Mouse (Mus musculus) testis, adult 2 months (tissue): ENCODE data around the gene Nat8f4. TPM values are rescaled to one million over a fixed set of nuclear protein-coding genes. Genes with fewer than 3 reads are reported as not detected.
"Not testable (repeated sequence)": the region's sequence is repeated elsewhere in the genome, so short reads cannot be mapped to it uniquely, and the experiment has no call there.

Experiments
- H3K27ac ChIP-seq: fragments of 200-500 bp; 2 replicates; pipeline ENCODE4 v1.5.1; 2012; ENCODE audit warnings: low read depth, low read length; ENCODE audit not compliant: control insufficient read depth, insufficient read depth
- H3K27me3 ChIP-seq: fragments of 200-500 bp; 2 replicates; pipeline ENCODE4 v1.6.1; 2012; ENCODE audit warnings: mild to moderate bottlenecking, low read length, moderate library complexity; ENCODE audit not compliant: control insufficient read depth, insufficient read depth
- H3K36me3 ChIP-seq: fragments of 200-500 bp; 2 replicates; pipeline ENCODE4 v1.6.1; 2012; ENCODE audit warnings: mild to moderate bottlenecking, low read length; ENCODE audit not compliant: control insufficient read depth, insufficient read depth
- H3K4me1 ChIP-seq: fragments of 200-500 bp; 2 replicates; pipeline ENCODE4 v1.6.1; 2012; ENCODE audit warnings: low read length; ENCODE audit not compliant: control insufficient read depth, insufficient read depth
- H3K4me3 ChIP-seq: fragments of 200-500 bp; 2 replicates; pipeline ENCODE4 v1.5.1; 2012; ENCODE audit warnings: low read depth, mild to moderate bottlenecking, low read length, moderate library complexity, mixed read lengths; ENCODE audit not compliant: control insufficient read depth
- CTCF ChIP-seq: fragments of 200-500 bp; IDR thresholded peaks from 2 replicates; pipeline ENCODE4 v1.5.1; 2012; ENCODE audit warnings: low read depth, mild to moderate bottlenecking, inconsistent platforms, low read length, moderate library complexity; ENCODE audit not compliant: control insufficient read depth, insufficient read depth, insufficient replicate concordance
- POLR2A ChIP-seq: fragments of 200-500 bp; IDR thresholded peaks from 2 replicates; pipeline ENCODE4 v1.6.1; 2012; ENCODE audit warnings: low read depth, mild to moderate bottlenecking, inconsistent platforms, low read length, moderate library complexity; ENCODE audit not compliant: control insufficient read depth
- polyA plus RNA-seq: library from polyadenylated mRNA; depleted of rRNA; stranded (reverse); fragments of >200 nt; gene quantifications from 2 replicates; pipeline ENCODE4 v1.2.3, GENCODE M21; 2012

Gene Nat8f4
- polyA plus RNA-seq, 1 experiment, result 45.1 TPM

DNA sequence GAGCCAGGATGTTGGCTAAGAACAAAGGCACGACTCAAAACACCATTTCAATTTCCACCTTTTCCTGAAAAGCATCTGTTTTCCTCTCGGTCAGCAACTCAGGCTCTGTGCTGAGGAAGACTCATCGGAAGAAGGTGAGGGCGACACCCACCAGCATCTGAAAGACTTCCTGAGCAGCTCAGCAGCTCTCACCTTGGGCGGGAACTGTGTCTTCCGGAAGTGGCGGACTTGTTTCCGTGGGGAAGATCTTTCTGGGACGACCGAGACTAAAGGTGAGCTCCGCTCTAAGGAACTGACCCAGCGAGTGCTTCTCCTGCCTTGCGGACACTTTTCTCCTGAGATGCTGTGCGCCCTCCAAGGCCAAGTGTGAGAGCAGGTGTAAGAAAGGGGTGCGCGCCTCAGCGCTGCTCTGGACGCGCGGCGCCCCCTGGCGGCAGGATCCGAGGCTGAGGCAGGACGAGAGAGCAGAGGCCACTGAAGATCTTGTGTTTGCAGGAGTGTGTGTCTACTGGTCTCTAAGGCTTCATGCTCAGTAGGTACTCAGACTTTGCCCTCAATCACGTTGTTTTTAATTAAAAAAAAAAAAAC, 9.5 kb downstream of the Nat8f4 start:
- TF ChIP-seq CTCF, result peak; percentile 75
- not testable (repeated sequence) for H3K36me3 ChIP-seq, H3K27ac ChIP-seq, H3K4me1 ChIP-seq, H3K27me3 ChIP-seq
- H3K4me3 ChIP-seq, result peak overlapping the region; percentile 72

- H3K27me3 ChIP-seq, result no peaks in the 10 kb centered on the region
- H3K27ac ChIP-seq, result no peak overlapping the region
- TF ChIP-seq POLR2A (no peak), CTCF (no peak)
- no peaks in the 10 kb centered on the region for H3K4me1 ChIP-seq
- no peak overlapping the region for H3K4me3 ChIP-seq
- no peaks in the 10 kb centered on the region for H3K36me3 ChIP-seq
Observed at GRCm38 (mm10) chr6:85888961-85889360, 15.7 kb downstream of the Nat8f4 start.

GRCm38 (mm10) chr6:85884311-85884710, 20.4 kb downstream of the Nat8f4 start:
- H3K4me1 ChIP-seq, result no peaks in the 10 kb centered on the region
- no peak overlapping the region for H3K27ac ChIP-seq
- H3K4me3 ChIP-seq, result no peak overlapping the region
- no peak for TF ChIP-seq POLR2A
- TF ChIP-seq CTCF, result no peak
- H3K27me3 ChIP-seq, result no peaks in the 10 kb centered on the region
- no peaks in the 10 kb centered on the region for H3K36me3 ChIP-seq

DNA sequence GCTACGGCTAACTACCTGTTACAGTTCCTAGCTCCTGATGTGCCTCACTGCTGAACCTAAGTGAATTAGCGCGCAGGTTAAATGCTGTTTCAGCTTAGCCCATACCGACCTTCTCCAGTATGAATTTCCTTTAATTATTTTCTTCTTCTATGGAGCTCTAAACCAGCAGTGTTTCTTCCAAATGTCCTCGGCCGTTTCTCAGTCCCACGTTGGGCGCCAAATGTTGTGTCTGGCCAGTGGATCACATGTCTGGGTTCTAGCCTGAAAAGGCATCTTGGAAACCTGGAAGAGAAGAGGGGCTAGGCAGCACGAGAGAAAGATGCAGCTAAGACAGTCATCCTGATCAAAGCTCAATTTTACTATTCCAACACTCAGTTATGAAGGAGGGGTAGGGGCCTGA, 21.4 kb downstream of the Nat8f4 start:
- not testable (repeated sequence) for H3K4me3 ChIP-seq, H3K27me3 ChIP-seq, H3K4me1 ChIP-seq, H3K27ac ChIP-seq, H3K36me3 ChIP-seq

DNA sequence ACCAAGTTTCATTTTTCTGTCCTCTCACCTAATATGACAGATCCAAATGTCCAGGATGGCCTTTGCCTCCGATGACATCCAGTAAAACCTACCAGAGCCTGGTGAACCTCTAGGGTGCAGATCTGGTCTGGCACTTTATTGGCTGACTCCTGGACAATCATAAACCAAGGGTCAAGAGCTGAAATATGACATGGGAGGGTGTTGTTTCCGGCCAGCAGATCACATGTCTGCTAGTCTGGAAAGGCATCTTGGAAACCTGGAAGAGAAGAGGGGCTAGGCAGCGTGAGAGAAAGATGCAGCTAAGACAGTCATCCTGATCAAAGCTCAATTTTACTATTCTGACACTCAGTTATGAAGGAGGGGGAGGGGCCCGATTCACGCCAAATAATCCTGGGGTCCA, 35.7 kb downstream of the Nat8f4 start, which contains the start of gene Nat8f2:
Gene Nat8f2 (minus strand): TSS at position 153 of the 400 bp plus-strand sequence.
- H3K4me3 ChIP-seq, H3K4me1 ChIP-seq, H3K27me3 ChIP-seq, H3K36me3 ChIP-seq, H3K27ac ChIP-seq: not testable (repeated sequence)

GRCm38 (mm10) chr6:85867726-85868690, 36.7 kb downstream of the Nat8f4 start:
- Histone ChIP-seq H3K36me3 (no peaks in the 10 kb centered on the region), H3K4me1 (no peaks in the 10 kb centered on the region), H3K27me3 (no peaks in the 10 kb centered on the region), H3K4me3 (no peak overlapping the region), H3K27ac (no peak overlapping the region)
- TF ChIP-seq CTCF, result no peak
- TF ChIP-seq POLR2A, result no peak

DNA sequence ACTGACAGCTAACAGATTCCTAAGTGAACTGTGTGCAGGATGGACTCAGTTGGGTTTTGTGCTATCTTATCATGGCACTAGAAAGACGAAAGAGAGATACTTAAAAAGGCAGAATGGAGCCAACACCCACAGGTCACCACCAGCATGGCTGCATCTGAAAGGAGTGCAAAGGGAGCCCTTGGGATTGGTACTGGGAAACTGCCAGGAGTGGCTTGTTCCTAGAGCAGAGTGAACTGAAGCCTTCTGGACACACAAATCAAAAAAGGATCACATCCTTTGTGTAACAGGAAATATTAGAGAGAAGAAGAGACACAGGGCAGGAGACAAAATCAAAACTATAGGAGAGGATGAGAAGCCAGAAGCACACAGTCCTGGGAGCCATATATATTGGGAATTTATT, 37.7 kb downstream of the Nat8f4 start:
- H3K27ac ChIP-seq, H3K4me3 ChIP-seq, H3K27me3 ChIP-seq, H3K36me3 ChIP-seq, H3K4me1 ChIP-seq: not testable (repeated sequence)

- H3K4me3 ChIP-seq, H3K27me3 ChIP-seq, H3K27ac ChIP-seq, H3K36me3 ChIP-seq, H3K4me1 ChIP-seq: not testable (repeated sequence)
Observed at GRCm38 (mm10) chr6:85866166-85866565, 38.5 kb downstream of the Nat8f4 start.

DNA sequence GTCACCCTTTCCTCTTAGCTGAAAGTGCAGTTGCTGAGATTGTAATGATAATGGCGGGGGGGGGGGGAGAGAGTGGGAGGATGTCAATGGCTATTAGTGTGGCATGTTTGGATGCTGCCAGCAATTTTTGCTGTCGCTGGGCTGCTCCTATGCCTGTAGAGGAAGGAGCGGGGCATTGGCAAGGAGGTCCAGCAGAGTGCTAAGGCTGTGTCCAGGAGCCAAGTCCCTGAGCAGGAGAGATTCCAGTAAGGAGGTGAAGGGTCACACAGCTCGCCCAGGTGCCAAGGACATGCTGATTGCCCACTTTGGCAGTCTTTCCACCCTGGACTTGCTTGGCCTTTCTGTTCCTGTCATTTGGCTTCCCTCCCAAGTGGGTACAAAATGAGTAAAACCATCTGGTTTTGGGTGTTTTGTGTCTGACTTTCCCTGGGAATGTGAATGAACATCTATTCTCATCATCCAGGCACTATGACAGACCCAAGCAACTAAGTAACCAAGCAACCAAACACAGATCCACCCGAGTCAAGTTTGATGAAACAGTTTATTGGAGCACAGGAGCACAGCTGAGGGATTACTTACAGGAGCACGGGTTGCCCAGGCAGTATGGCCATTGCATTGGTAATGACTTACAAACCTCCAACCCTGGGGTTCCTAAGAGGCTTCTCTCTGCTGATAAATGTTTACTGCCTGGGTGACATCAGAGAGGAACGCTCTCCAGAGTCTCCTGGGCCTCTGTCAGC, 39.6 kb downstream of the Nat8f4 start:
- not testable (repeated sequence) for H3K27me3 ChIP-seq, H3K36me3 ChIP-seq, H3K4me3 ChIP-seq, H3K4me1 ChIP-seq, H3K27ac ChIP-seq
